Mouse (Mus musculus) left cerebral cortex, postnatal 14 days (tissue): ENCODE measurements around the gene Trpc2. TPM values are rescaled to one million over a fixed set of nuclear protein-coding genes. Genes with fewer than 3 reads are reported as not detected.

Experiments
- DNase-seq, 2 experiments: peaks; one replicate each; pipeline ENCODE4 v3.0.0; 2021 to 2022; ENCODE audit warnings: low spot score in 2 of 2, mixed read lengths in 1 of 2
- intact Hi-C: fragments of 180-260 bp; cut with DNase I; formaldehyde crosslinking; loops from one replicate; pipeline ENCODE4 v1.15.1; 2025
- total RNA-seq, 2 experiments: library from RNA; stranded (reverse); gene quantifications; 2 replicates each; pipeline ENCODE4 v1.2.3; 2021

The Trpc2 gene
- total RNA-seq, 2 experiments from 2014 or later: 0.74 to 0.77 TPM

DNA sequence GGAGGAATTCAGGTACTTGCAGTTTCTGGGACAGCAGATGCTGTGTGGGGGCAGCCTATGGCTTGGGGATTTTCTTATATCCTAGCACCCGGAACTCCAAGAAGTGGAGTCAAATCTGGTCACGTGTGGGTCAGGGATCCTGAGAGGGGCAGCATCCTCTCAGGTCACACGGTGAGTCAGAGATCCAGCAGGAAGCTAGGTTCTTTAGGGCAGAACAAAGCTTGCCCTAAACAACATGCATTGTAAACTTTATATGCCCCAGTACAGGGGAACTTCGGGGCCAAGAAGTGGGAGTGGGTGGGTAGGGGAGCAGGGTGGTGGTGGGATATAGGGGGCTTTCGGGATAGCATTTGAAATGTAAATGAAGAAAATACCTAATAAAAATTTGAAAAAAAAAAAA lies 18.0 kb downstream of the Trpc2 start:
- no peak for DNase-seq
- intact Hi-C loops: no loop called here

DNA sequence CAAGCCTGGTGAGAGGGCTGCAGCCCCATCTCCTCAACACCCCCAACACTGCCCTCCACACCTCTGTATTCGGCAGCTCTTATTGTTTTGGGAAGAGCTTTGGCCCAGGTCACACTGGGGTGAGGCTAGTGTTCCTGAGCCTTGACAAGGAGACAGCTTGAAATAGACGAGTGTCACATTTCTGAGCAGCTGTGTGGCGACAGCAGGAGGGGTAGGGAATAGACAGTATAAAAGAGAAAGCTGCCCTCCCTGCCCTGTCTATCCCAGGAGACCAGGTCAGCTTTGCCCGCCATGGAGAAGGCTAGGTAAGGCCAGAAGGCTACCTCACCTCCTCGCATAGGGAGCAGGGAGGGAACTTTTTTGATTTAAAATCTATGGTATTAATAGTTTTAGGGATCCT lies 18.6 kb downstream of the Trpc2 start, which contains the start of gene Art1:
Gene Art1 (plus strand): TSS at position 257 of the 400 bp plus-strand sequence.
- DNase-seq: no peak
- intact Hi-C loops: no loop called here

DNA sequence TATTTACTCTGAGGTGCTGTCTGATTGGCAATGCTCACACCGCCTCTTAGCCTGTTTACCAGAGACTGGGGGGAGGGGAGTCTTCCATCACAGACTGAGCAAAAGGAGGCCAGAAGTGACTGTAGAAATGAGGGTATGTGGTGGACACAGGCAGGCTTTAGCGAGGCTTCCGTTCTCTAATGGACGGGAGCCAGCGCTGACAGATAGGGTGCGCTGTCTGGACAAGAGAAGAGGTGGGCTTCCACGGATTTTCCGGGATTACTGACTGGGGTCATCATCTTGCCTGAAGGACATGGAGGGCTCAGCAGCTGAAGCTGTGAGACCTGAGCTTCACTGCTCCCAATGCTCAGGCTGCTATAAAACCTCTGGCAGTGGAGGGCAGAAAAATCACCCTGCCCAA lies 19.3 kb downstream of the Trpc2 start:
- no peak for DNase-seq
- intact Hi-C loops: no loop called here

DNA sequence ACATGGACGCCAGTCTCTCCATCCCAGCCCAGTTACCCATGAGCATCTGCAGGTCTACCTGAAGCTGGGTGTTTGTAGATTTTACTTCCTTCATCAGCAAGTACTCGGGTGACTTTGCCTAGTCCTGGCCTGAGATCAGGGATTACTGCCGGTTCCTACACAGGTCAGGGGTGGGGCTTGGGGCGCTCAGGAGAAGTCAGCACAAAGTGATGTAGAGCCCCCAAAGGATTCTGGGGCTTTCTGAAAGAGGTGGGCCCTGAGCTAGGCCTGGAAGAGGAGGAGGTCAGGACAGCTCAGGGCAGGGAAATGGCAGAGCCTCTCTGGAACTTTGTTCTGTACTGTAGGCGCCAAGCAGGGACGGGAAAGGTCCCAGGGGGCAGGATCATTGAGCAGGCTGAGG lies 19.8 kb downstream of the Trpc2 start:
- no peak for DNase-seq
- intact Hi-C loops: no loop called here

DNA sequence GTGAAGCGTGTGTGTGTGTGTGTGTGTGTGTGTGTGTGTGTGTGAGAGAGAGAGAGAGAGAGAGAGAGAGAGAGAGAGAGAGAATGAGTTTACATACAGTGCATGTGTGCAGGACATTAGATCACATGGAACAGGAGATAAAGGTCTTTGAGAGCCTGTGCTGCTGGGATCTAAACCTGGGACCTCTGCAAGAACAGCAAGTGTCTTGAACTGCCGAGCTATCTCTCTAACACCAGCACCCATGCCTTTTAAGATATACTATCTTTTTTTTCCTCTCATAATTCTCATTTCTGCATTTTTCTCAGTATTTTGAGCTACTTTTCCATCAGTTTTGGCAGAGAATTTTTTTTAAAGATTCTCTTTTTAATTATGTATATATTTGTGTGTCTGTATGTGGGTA lies 20.6 kb downstream of the Trpc2 start:
- no peak for DNase-seq
- intact Hi-C loops: no loop called here

DNA sequence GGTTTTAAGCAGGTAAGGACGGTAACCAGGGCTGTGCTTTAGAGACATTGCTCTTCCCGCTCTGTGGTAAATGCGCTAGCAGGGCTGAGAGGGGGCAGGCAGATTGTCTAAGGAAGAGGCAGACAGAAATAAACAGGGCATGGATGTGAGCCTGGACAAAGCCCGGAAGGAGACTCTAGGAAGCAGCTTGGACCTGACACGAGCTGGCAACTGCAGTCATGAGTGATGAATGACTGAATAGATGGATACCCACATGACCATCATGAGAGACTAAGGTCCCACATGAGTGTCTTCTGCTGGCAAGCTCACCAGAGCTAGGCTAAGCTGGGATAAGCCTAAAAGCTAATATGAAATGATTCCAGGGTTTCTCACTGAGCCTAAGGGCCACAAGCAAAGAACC lies 21.2 kb downstream of the Trpc2 start:
- no peak for DNase-seq
- intact Hi-C loops: no loop called here

DNA sequence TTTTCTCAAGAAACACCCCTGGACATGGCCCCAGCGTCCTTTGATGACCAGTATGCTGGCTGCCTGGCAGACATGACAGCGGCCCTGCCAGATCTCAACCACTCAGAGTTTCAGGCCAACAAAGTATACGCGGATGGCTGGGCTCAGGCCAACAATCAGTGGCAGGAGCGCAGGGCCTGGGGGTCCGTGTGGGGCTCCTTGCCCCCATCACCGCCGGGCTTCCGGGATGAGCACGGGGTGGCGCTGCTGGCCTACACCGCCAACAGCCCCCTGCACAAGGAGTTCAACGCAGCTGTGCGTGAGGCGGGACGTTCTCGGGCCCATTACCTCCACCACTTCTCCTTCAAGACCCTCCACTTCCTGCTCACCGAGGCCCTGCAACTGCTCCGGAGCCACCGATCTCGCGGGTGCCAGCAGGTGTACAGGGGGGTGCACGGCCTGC lies 23.8 kb downstream of the Trpc2 start:
- DNase-seq: no peak
- intact Hi-C loops: no loop called here

DNA sequence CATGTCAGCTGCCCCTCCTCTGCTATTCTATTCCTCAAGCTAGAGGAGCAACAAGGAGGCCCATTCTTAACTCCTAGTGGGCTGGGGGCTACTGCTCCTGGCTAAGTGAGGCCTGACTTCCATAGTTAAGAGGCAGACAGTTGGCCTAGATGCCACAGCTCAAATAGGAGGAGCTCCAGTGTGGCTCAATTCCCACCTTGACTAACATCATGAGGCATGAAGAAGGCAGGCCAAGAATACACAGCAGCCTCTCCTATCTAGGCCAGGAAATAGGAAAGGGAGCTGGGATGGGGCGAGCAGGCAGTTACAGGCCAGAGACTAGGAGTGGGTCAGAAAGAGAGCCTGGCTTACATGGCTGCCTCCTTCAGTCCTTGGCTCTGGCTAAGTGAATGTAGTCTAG lies 25.3 kb downstream of the Trpc2 start:
- intact Hi-C loops: no loop called here
- no peak for DNase-seq

DNA sequence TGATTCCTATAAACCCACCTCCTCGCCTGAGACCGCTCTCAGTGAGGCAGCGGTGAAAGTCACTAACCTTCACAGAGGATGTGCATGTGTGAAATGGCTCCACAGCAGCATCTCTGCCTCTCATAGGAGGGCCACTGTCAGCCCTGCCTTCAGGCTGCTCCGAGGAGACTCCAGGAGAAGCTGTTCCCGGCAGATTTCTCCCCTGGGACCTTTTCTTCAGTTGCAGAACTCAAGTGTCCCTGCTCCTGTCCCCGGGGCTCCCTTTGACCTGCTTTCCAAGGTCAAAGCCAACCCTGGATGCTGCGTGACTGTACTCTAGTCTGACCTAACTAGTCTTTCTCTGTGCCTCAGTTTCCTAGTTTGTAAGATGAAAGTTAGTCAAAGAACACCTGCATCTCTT lies 26.3 kb downstream of the Trpc2 start, which contains the start of gene Art5:
Gene Art5 (minus strand): TSS at position 319 of the 400 bp plus-strand sequence.
- DNase-seq: no peak
- intact Hi-C loops: no loop called here

DNA sequence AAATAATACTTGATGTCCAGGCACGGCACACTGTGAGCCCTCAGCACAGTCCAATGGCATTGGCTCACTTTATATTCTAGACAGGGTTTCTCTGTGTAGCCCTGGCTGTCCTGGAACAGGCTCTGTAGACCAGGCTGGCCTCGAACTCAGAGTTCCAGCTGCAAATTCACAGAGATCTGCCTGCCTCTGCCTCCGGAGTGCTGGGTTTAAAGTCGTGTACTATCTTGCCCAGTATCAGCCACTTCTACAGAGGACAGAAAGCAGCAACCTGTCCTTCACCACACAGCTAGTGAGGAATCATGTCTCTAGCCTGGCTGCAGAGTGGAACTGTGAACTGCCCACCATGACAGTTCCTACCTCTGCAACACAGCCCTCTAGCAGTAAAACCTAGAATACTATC lies 26.8 kb downstream of the Trpc2 start:
- intact Hi-C loops: no loop called here

DNA sequence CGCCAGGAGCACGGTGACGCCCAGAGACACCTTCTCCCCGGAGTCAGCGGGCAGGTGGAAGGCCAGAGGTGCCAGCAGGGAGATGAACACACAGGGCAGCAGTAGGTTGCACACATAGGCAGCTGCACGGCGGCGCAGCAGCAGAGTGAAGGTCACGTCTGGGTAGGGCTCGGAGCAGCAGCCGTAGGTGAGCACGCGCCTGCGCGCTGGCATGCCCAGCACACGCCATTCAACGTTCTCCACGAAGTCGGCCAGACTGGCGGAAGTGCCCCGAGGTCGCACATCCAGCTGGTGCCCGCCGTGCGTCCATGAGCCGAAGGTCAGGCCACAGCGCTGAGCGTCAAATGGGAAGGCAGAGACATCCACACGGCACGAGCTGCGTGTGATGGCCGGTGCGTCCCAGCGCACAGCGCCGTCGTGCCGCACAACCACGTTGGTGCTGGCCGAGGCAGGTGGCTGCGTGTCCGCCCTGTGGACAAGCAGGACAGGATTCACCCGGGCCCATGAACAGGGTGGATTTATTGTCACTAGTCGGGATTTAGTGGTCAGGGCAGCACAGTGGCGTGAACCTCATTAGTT lies 30.3 kb downstream of the Trpc2 start:
- intact Hi-C loops: no loop called here
- no peak for DNase-seq

More for the DNA sequence above, 26.8 kb downstream of the Trpc2 start:
- no peak for DNase-seq

DNA sequence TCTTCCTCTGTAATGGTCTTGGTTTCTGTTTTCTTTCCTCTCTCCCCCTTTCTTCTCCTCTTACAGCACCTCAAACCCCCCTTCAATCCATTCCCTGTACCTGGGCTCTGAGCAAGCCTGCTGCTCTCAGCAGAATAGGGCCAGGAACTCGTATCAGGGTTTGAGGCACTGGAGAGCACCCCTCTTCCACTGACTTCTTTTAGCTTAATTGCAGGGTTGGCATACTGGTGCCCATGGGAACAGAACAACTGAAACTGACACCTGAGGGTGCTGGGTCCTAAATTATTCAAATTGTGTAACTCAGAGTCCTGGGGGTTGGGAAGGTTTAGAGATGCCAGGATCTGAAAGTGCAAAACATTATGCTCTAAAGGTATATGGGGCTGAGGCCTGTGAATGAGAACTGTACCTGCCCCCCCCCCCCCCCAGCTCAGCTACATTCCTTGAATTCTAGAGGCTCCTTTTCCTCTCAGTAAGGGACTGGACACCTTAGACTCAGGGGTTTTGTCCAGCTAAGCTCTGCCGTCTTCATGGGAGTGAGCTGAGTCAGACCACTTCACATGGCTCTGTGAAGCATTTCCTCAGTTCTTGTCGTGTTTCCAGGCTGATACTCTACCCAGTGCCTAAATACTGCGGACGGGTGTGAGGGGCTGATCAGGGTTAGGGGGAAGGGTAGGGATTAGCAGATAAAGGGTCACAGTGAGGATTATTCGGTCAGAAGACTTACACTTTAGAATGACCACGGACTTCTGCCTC lies 33.8 kb downstream of the Trpc2 start, which contains the start of gene Chrna10:
Gene Chrna10 (minus strand): TSS at position 250 of the 753 bp plus-strand sequence.
- intact Hi-C loops: no loop called here
- DNase-seq: peak in 1 of 2 experiments; percentile 48

DNA sequence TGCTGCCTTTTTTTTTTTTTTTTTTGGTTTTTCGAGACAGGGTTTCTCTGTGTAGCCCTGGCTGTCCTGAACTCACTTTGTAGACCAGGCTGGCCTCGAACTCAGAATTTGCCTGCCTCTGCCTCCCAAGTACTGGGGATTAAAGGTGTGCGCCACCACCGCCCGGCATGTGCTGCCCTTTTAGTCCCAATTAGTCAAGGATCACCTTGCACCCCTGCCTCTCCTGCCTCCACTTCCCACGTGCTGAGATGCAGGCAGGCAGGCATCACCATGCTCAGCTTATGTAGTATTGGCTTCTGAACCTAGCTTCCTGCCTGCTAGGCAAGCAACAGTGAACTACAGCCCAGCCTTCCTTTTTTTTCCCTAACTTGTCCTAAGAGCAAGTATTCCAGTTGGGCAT lies 34.5 kb downstream of the Trpc2 start:
- DNase-seq: no peak
- intact Hi-C loops: no loop called here

DNA sequence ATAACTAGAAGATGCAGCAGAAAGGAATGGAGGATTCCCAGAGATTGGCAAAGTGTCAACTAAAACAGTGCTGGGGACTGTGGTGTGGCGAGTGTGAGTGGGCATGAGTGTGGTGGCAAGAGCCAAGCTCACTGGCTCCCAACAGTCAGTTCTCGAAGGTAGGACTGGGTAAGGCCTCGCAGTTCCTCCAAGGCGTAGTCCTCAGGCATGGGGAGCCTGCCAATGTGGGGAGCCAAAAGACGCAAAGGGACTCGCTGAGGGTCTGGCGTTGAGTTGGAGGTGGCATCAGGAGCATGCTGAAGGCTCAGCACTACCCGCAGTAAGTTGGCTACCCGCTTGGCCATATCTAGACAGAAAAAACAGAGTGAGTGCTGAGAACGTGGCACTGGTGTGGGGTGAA lies 37.4 kb downstream of the Trpc2 start:
- intact Hi-C loops: no loop called here
- no peak for DNase-seq

DNA sequence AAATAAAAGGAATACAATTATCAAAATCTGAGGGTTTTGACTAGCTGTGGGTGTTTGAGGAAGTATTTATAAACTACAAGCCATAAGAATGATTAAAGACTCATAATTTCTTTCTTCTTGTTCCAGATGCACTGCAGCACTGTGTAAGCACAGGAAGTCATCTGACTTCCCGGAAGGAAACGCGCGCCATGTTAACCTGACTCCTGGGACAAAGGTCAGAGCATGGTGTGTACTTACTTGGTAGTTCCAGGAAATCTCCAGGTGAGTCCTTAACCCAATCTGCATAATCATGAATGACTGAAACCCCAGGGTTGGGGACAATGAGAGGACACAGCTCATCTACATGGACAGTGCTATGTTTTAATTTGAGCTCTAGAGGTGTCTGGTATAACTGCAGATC lies 49.5 kb downstream of the Trpc2 start:
- intact Hi-C loops: loop anchor here (5.0 kb wide), 2 partner anchors 35 to 50 kb away; no protein-coding TSS in a partner anchor
- DNase-seq: no peak

DNA sequence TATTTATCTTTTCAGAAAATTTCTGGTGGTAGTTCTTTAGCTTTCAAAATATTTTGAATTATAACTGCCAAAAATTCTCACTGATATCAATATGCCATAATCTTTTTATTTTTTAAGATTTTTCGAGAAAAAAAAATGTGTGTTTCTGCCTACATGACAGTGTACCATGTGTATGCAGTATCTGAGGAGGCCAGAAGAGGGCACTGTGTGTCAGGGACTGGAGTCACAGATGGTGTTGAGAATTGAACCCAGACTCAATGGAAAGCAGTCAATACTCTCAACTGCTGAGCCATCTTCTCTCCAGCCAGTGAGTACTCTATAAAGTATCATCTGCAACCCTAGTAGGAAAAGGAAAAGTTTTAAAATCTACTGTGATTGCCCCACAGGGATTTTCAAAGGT lies 54.5 kb downstream of the Trpc2 start:
- intact Hi-C loops: no loop called here
- no peak for DNase-seq

DNA sequence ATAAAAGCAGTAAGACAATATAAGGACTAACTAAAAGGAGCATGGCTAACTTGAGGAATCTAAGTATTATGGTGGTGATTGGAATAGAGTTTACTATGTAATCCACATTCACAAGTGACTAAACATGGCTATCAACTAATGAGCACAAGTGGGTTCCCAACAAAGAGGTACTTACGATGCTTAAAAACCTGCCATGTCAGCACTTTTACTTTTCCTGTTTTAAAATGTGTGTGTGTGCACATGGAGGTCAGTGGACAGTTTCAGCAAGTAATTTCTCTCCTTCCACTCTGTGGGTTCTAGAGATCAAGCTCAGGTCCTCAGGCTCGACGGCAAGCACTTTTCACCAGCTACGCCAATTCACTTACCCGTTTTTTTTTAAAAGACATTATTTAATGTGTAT lies 55.0 kb downstream of the Trpc2 start:
- intact Hi-C loops: no loop called here
- DNase-seq: no peak
